Mouse (Mus musculus): ENCODE results near the gene Zdhhc4.

The Zdhhc4 gene

DNA sequence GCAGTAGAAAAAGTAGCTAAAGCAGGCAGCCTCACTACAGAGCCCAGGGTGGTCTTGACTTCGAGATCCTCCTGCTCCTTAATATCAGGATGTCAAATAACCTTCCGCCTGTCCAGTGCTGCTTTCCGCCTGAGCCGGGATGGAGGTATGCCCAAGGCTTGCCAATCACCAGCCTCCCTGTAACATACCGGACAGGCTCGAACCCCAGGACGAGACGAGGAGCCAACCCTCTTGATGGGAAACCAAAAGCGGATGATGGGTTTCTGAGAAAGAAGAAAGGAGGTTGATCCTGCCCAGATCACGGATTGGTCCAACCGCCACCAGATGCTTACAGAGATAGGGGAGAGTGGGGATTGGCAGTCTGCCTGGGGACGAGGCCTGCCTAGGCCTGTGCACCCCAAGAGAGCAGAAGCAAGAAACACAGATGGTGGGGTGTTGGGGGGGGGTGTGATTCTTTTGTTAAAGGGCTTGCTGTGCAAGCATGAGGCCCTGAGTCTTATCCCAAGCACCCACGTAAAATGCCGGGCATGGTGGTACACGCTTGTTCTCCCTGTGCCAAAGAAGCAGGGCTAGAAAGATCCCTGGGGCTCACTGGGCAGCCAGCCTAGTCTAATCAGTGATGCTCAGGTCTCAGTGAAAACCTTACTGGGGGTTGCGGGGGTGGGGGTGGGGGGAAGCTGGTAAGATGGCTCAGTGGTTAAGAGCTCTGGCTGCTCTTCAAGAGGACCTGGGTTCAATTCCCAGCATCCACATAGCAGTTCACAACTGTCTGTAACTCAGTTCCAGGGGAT is 56.3 kb downstream of the Zdhhc4 start:
- no peak for DNase-seq

DNA sequence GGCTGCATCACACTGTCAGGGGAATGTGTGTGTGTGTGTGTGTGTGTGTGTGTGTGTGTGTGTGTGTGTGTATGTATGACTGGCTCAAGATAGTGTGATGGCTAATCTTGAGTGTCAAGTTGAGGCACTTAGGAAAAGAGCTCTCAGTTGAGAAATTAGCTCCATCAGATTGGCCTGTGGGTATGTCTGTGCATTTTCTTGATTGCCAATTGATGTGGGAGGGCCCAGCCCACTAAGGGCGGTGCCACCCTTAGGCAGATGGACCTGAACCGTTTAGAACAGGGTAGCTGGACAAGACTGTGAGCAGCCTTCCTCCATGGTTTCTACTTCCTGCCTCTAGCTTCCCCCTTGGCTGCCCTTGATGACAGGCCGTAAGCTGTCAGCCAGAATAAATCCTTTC is 56.9 kb downstream of the Zdhhc4 start:
- no peak for DNase-seq

DNA sequence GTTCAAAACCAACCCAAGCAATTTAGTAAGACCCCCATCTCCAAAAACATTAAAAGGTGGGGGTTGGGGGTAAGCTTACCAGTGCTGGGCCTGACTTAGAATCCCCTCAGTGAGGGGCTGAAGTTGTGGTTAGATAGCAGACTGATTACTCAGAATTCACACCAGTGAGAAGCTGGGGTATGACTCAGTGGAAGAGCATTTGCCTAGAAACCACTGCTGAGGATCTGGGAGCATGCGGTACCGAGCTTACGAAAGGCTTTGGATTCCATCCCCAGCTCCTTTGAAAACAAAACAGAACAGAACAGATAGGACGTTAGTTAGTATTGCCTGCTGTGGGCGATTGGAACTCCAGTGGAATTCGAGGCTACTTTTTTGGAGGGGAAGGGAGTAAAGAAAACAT is 57.4 kb downstream of the Zdhhc4 start:
- no peak for DNase-seq

- no peak for DNase-seq
Measured at GRCm38 (mm10) chr5:143270151-143270519, 58.9 kb downstream of the Zdhhc4 start.

GRCm38 (mm10) chr5:143269363-143270150 is 59.5 kb downstream of the Zdhhc4 start, which contains the start of gene Zfp316:
Gene Zfp316 (minus strand): TSS chr5:143270022.
- peak; percentile 78 for DNase-seq

DNA sequence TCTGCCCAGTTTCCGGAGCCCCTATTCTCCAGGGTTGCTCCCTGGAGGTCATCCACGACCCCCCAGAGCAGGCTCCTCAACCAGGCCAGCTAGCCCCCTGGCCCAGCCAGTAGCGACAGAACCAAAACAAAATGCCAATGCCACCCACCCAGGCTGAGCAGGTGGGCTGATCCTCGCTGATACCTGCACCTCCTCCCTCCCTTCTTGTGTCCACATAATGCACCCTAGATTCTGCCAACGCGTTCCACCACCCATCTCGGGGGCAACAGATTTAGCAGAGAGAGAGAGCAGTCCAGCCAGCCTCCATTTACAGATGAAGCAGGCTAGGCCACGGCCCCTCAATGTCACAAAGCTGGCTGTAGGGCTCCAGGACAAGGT is 60.1 kb downstream of the Zdhhc4 start:
- no peak for DNase-seq

DNA sequence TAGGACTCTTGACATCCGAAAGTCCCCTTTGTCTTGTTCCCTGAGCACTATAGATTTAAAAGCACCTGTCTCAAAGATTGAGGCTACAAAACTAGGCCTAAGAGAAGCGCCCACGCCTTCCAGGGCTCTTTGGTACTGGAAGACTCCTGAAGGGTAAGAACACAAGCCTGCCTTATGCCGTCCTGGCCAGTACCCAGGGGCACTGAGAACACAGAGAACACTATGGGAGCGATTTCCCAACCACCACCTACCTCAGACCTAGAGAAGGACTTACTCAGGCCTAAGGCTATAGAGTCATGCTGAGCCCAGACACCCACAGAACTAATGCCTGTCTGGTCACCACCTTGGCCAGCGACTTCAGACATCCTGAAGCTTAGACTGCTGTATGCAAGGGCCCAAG is 62.3 kb downstream of the Zdhhc4 start:
- no peak for DNase-seq

Measured in right cerebral cortex, postnatal 4 days (tissue).